Mouse (Mus musculus) frontal cortex, postnatal 36 days (tissue): Measurements from ENCODE around the gene RPS10-NUDT3.
A peak's percentile ranks its signal among the peaks of the same experiment; 100 is the strongest.

Experiments
- DNase-seq, 2 experiments: peaks; one replicate each; pipeline ENCODE4 v3.0.0; 2022; ENCODE audit warnings: low spot score in 2 of 2

Gene RPS10-NUDT3

GRCm38 (mm10) chr17:27634871-27635574, at the start of gene RPS10-NUDT3:
Gene RPS10-NUDT3, minus strand, starts transcription at chr17:27635222.
- peak; percentile 88 for DNase-seq

DNA sequence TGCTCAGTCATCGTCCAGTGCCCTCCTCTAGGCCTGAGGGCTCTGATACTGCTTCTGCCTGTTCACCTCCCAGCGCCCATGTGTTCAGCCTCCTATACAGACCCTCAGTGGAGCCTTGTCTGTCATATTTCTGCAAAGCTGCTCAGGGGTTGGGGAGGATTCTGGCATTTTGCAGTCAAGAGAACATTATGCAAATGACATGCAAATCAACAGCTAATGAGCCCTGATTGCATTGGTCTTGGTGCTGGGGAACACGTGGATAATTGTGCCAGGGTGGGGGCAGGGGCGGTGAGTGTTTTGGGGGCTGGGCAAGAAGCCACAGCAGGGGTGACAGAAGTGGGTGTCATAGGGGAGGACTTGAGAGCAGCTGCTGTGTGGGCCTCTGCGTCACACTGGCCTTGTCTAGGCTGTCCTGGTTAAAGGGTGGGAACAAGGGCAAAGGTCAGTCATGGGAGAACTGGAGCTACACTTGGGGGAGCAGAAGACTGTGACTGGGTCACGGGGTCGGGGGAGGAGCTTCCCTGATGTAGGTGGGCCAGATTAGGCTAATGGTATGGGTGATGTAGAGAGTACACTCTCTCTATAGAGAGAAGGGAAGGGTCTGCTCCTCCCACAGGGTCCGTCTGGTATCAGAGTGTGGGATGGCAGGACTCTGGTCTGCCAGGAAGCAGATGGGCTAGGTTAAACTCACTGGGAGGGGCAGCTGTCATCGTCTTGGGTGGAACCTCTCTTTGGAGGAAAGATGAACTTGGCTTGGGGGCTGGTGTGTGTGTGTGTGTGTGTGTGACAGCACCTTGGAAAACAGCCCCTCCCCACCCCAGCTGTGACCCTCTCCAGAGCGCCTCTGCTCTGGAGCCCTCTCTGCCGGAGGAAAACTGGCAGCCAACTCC, 44.1 kb upstream of the RPS10-NUDT3 start:
- DNase-seq = no peak

DNA sequence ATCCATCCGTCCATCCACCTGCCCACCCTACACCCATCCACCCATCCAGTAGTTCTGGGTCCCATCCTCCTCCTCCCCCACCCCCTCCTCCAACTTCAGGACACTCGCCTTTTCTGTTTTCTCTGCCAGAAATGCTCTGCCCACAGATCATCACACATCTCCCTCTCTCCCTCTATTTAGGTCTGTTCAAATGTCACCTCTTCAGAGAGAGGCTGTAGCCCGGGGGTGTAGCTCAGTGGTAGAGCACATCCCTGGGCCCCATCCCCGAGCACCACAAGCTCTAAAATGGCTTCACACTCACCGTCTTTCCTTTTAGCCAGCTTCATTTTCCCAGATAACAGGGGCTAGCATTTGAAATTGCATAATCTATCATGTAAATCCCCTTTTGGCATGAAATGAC, 42.7 kb upstream of the RPS10-NUDT3 start:
- DNase-seq = no peak

DNA sequence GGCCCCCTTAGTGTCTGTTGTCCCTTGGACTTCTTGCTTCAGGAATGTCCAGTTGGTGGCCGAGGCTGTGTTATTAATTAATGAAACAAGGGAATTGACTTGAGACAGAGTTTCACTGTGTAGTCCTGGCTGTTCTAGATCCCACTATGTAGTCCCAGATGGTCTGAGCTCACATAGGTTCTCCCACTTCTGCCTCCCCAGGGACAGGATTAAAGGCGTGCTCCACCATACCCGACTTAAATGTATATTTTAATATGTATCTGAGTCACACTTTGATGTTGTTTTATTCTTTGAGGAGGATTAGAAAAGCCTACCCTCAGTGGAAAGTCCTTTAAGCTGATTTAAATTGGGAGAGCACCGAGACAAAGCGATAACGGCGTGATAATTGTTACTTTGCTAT, 41.2 kb upstream of the RPS10-NUDT3 start:
- DNase-seq = no peak

GRCm38 (mm10) chr17:27675453-27675852, 40.4 kb upstream of the RPS10-NUDT3 start:
- no peak for DNase-seq

GRCm38 (mm10) chr17:27673945-27674344, 38.9 kb upstream of the RPS10-NUDT3 start:
- DNase-seq = no peak

- no peak for DNase-seq
Measured at GRCm38 (mm10) chr17:27671720-27672119, 36.7 kb upstream of the RPS10-NUDT3 start.

DNA sequence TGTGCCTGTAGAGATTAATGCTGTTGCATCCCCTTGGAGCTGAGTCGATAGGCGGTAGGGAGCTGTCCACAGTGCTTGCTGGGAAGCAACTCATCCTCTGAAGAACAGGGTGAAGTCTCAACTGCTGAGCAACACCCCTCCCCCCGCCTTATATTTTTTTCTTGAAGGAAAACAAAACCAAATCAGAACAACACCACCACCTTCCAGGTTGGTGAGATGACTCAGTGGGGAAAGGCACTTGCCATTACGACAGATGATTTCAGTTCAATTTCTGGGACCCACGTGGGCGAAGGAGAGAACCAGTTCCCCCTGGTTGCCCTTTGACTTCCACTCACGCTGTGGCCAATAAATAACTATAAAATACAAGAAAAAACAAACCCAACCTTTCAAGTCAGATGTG, 23.7 kb upstream of the RPS10-NUDT3 start:
- no peak for DNase-seq

GRCm38 (mm10) chr17:27657123-27657522, 22.1 kb upstream of the RPS10-NUDT3 start:
- DNase-seq = peak in 1 of 2 experiments; percentile 41

DNA sequence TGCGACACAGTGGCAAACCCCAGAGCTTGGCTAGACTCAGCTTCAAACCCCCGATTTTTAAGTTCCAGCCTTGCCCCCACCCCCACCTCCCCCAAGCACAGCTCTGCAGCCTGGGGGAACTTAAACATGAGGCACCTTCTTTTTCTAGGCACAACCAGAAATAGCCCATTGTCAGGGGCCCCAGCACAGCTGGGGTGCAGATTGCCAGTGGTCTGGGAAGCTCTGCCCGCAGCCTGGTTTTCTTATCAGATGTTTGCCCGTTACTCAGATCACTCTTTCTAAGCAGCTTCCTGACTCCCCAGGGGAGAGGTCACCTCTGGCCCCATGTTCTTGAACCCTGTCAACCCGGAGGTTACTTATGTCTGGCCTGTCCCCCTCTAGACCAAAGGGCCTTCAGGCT, 21.4 kb upstream of the RPS10-NUDT3 start:
- DNase-seq = no peak

DNA sequence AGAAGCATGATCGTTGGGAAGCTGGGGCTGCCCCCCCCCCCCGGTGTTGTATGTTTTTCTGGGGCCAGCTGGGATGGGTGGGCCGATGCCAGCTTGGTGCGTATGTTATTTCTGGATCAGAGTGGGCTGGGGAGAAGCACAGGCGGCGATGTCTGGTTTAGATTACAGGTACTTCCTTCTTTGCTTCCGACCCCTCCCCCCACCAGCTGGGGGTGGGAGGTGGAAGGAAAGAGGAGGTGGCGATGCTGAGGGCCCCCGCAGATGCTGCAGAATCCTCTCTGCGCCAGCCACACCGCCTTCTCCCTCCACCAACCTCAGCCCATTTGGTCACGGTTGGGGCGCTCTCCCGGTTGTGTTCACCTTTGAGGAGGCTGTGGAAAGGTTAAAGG, 21.0 kb upstream of the RPS10-NUDT3 start:
- peak; percentile 71 to 76 for DNase-seq

DNA sequence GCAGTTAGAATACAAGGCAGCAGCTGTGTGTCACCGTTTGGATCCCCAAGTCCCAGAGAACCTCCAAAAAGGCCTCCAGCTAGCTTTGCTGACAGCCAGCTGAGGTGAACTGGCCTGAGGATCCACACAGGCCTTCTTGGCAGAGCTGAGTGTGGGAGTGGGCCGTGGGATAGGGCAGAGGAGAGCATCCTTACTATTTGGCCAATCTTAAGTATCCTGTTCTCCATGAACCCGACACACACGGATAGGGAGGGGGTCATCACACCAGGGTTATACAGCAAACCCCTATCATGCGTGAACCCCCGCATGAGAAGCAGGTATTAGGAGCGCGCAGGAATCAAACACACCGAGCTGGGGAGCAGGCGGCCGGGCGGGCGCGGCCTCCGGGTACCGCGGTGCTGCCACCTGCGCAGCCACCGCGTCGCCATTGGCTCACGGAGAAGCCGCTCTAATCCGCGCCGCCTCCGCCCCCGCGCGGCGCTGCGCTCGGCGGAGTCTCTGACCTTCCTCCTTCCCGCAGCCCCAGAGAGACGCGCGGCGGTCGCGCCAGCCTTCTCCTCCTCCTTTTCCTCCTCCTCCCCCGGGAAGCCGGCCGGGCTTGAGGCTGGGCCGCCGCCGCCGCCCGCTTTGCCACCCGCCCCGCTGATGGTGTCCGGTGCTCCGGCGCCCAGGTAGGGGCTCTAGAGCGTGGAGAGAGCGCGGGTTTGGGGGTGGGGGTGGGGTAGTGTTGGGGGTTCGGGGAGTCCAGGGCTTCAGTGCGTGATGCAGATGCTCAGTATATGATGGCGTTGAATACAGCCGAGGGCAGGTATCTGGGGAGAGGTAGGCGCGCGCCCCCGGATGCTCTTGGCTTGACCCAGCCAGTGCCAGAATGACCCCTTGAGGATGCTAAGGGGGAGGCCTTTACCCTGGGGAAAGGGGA, 20.3 kb upstream of the RPS10-NUDT3 start, which contains the start of gene Pacsin1:
TSS of gene Pacsin1 (plus strand) at position 421 of the 922 bp plus-strand sequence.
- DNase-seq = peak; percentile 78 to 82

GRCm38 (mm10) chr17:27653253-27653959, 18.4 kb upstream of the RPS10-NUDT3 start:
- DNase-seq = no peak

DNA sequence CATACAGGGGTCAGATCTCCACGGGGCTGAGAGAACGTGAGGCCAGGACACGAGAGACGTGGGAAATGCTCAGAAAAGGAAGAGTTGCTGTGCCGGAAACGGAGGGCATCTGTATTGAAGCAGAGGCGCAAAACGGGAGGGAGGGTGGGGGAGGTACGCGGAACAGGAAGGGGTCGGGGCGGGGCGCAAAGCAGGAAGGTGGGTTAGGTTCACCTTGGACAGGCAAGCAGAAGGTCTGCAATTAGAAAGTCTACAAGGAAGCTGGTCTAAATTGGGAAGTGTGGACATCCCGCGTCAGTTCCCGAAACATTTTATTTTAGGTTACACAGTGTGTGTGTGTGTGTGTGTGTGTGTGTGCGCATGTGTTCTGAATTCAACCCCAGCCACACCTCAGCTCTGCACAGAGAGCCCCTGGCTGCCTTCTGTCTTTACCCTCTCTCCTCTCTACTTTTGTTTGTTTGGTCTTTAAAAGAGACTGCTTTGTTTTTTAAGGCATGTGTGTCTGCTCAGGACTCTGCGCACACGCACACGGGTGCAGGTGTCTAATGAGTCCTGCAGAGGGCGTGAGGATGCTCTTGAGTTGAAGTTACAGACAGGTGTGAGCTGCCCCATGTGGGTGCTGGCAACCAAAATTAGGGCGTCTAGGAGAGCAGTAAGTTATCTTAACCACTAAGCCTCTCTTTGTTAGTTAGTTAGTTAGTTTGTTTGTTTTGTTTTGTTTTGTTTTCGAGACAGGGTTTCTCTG, 17.2 kb upstream of the RPS10-NUDT3 start:
- no peak for DNase-seq

- DNase-seq = no peak
Measured at GRCm38 (mm10) chr17:27650586-27650985, 15.6 kb upstream of the RPS10-NUDT3 start.

DNA sequence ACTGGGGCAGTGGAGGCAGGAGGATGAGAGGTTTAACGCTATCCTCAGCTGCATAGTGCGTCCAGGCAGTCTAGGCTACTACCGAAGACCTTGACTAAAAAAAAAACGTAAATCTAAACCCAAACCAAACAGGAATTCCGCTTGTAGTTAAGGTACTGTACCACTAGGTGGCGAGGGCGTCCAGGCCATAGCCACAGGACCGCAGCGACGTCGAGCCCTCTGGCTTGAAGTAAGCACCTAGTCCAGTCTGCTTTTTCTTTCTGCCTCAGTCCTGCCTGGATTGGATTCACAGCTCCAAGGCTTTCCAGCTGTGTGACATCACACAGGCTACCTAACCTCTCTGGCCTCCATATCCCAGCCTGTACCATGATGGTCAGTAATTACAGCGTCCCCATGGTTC, 15.1 kb upstream of the RPS10-NUDT3 start:
- DNase-seq = peak; percentile 49 to 72

- DNase-seq = no peak
Measured at GRCm38 (mm10) chr17:27645807-27646206, 10.8 kb upstream of the RPS10-NUDT3 start.

DNA sequence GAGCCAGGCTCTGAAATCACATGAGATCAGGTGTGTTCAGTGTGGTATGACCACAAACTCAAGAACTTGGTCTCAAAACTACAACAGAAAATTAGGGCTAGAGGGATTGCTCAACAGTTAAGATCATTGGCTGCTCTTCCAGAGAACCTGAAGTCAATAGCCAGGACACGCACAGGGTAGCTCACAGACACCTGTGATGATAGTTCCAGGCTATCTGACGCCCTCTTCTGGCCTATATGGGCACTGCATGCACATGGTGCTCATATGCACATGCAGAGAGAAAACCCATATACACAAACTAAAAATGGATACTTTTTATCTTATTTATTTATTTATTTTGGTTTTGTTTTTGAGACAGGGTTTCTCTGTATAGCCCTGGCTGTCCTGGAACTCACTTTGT, 9.6 kb upstream of the RPS10-NUDT3 start:
- DNase-seq = no peak

DNA sequence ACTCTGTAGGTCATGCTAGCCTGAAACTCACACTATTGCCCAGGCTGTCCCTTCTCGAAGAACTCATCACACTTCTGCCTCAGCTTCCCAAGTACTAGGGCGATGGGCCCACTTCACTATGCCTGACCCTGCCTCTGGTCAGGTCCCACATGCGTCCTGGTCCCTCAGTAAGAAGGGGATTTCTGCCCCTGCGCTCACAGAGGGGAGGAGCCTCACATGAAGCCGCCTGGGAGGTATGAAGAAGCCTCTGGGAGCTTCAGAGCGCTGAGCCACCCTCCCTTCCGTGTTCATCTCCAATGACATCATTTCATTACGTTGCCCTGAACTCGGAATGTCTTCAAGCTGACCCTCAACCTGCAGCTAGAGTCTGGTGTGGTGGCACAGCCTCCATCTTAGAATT, 8.7 kb upstream of the RPS10-NUDT3 start:
- DNase-seq = no peak

- DNase-seq = peak in 1 of 2 experiments; percentile 38
Measured at GRCm38 (mm10) chr17:27643101-27643500, 8.1 kb upstream of the RPS10-NUDT3 start.
